Comparison of ENCODE assay signal across 8 mouse cellular contexts in genomic region chr8:71368366-71368765, GRCm38 (mm10). TPM values are rescaled to one million over a fixed set of nuclear protein-coding genes. Genes with fewer than 3 reads are reported as not detected.
DNase-seq lines count a peak whose midpoint lies in the region; ATAC-seq and TF ChIP-seq lines count a peak whose summit lies in the region.
"Had no signal": no experiment of that assay in that cellular context is flagged by ENCODE, and none has a peak within 500 bp of the region (broad histone marks: within the 10 kb centered on the region; RNA-seq: fewer than 3 reads in every experiment).

No protein-coding gene starts in this region.

- no peak overlapping the region for H3K9ac ChIP-seq in hindbrain, embryonic 16.5 days (ENCODE audit: low read depth, low read length)
- no peak overlapping the region for H3K9ac ChIP-seq in liver, embryonic 14.5 days (replicated peaks)

- no peak for TF ChIP-seq CTCF in E14TG2a.4 (conservative IDR thresholded peaks at IDR 0.05; ENCODE audit: low read length)
- no peak for TF ChIP-seq CTCF in liver, embryonic 14.5 days (IDR thresholded peaks at IDR 0.05; ENCODE audit: low read depth)

- H3K27ac ChIP-seq in hindbrain, embryonic 10.5 days = no peak overlapping the region
- H3K27ac ChIP-seq in hindbrain, embryonic 16.5 days (ENCODE audit: low read depth, low read length) = no peak overlapping the region
- no peak overlapping the region; the same call in 1 of the 2 replicates for H3K27ac ChIP-seq in liver, embryonic 14.5 days

- DNase-seq in hindbrain, embryonic 10.5 days (ENCODE audit: low spot score) = no peak
- DNase-seq in MN1 (ENCODE audit: low spot score) = peak; percentile 72
- no peak for DNase-seq in liver, embryonic 14.5 days (ENCODE audit: low read depth in 3 of 3, low spot score in 3 of 3)
- DNase-seq in urinary bladder, postnatal 14 days (ENCODE audit: low spot score) = no peak
- DNase-seq in frontal cortex, postnatal 36 days (ENCODE audit: low spot score in 2 of 2) = no peak
- DNase-seq: embryo, embryonic 11 days had no signal

- H3K4me2 ChIP-seq in hindbrain, embryonic 16.5 days (ENCODE audit: low read length) = no peak overlapping the region
- peak overlapping the region; percentile 96 for H3K4me2 ChIP-seq in liver, embryonic 14.5 days (ENCODE audit: low read depth)

- no peaks in the 10 kb centered on the region for H3K9me3 ChIP-seq in hindbrain, embryonic 10.5 days
- H3K9me3 ChIP-seq in hindbrain, embryonic 16.5 days (ENCODE audit: control insufficient read depth, low read length) = no peaks in the 10 kb centered on the region
- no peaks in the 10 kb centered on the region for H3K9me3 ChIP-seq in E14TG2a.4 (ENCODE audit: low read length)
- H3K9me3 ChIP-seq in liver, embryonic 14.5 days (ENCODE audit: control insufficient read depth, low read length) = no peaks in the 10 kb centered on the region

- peaks cover 36% of the 10 kb centered on the region for H3K36me3 ChIP-seq in hindbrain, embryonic 10.5 days
- peaks cover 9% of the 10 kb centered on the region for H3K36me3 ChIP-seq in hindbrain, embryonic 16.5 days (ENCODE audit: control insufficient read depth, insufficient read depth, low read length)
- H3K36me3 ChIP-seq in E14TG2a.4 (ENCODE audit: insufficient read depth, low read length) = peaks cover 36% of the 10 kb centered on the region
- peaks cover 2% of the 10 kb centered on the region for H3K36me3 ChIP-seq in liver, embryonic 14.5 days (replicated peaks; ENCODE audit: control insufficient read depth, insufficient read depth, low read depth)

- H3K27me3 ChIP-seq in hindbrain, embryonic 10.5 days (ENCODE audit: insufficient read depth, poor library complexity, severe bottlenecking) = no peaks in the 10 kb centered on the region
- H3K27me3 ChIP-seq in hindbrain, embryonic 16.5 days (replicated peaks; ENCODE audit: control insufficient read depth, insufficient read depth, low read length) = no peaks in the 10 kb centered on the region
- H3K27me3 ChIP-seq in E14TG2a.4 (ENCODE audit: insufficient read depth, low read length) = no peaks in the 10 kb centered on the region
- H3K27me3 ChIP-seq in liver, embryonic 14.5 days (ENCODE audit: control insufficient read depth, insufficient read depth, low read length) = no peaks in the 10 kb centered on the region

- H3K4me3 ChIP-seq in hindbrain, embryonic 10.5 days = peak overlapping the region; percentile 66
- H3K4me3 ChIP-seq in hindbrain, embryonic 16.5 days (ENCODE audit: low read length) = no peak overlapping the region
- H3K4me3 ChIP-seq in E14TG2a.4 (replicated peaks; ENCODE audit: low read length) = peak overlapping the region; percentile 86
- peak overlapping the region in 1 of 2 experiments; percentile 84; a peak in 1 of 4 replicates for H3K4me3 ChIP-seq in liver, embryonic 14.5 days (ENCODE audit: insufficient read depth in 1 of 2, low read depth in 2 of 2, low read length in 2 of 2)

- peaks cover 35% of the 10 kb centered on the region for H3K4me1 ChIP-seq in hindbrain, embryonic 10.5 days (replicated peaks)
- peaks cover 12% of the 10 kb centered on the region for H3K4me1 ChIP-seq in hindbrain, embryonic 16.5 days (ENCODE audit: control insufficient read depth, insufficient read depth, low read depth, low read length)
- H3K4me1 ChIP-seq in E14TG2a.4 (replicated peaks; ENCODE audit: low read depth, low read length) = peaks cover 51% of the 10 kb centered on the region
- H3K4me1 ChIP-seq in liver, embryonic 14.5 days (replicated peaks; ENCODE audit: control insufficient read depth in 2 of 2, insufficient read depth in 2 of 2, low read length in 1 of 2) = peaks cover 22 to 23% of the 10 kb centered on the region in 2 experiments

- no peak for ATAC-seq in hindbrain, embryonic 16.5 days
- no peak for ATAC-seq in liver, embryonic 14.5 days (ENCODE audit: insufficient read depth)

- TF ChIP-seq EP300 in liver, embryonic 14.5 days (IDR thresholded peaks at IDR 0.05; ENCODE audit: low read depth) = no peak

RNA-seq across cellular contexts. Expression of gene Use1, which starts 1.7 kb away (rescaled TPM):
- polyA plus RNA-seq in hindbrain, embryonic 10.5 days (2016; fragmentation: Nextera tagmentation; extraction: Ambion mirVana) = 74.4 and 84.6 TPM in 2 replicates
- polyA plus RNA-seq in hindbrain, embryonic 16.5 days (2015; fragmentation: Nextera tagmentation; extraction: Ambion mirVana) = 115 and 120 TPM in 2 replicates
- 41.9 and 57.2 TPM in 2 replicates for polyA plus RNA-seq in liver, embryonic 14.5 days (2012; rRNA removed)
- 46.5 and 48.2 TPM in 2 replicates for polyA plus RNA-seq in liver, embryonic 14.5 days (2014; fragmentation: Nextera tagmentation; extraction: Ambion mirVana)

RNA-seq across cellular contexts. Expression of gene Ocel1, which starts 2.7 kb away (rescaled TPM):
- polyA plus RNA-seq in hindbrain, embryonic 10.5 days (2016; fragmentation: Nextera tagmentation; extraction: Ambion mirVana) = 7.5 and 8.1 TPM in 2 replicates
- 5.5 and 6.3 TPM in 2 replicates for polyA plus RNA-seq in hindbrain, embryonic 16.5 days (2015; fragmentation: Nextera tagmentation; extraction: Ambion mirVana)
- 2.8 and 3.1 TPM in 2 replicates for polyA plus RNA-seq in liver, embryonic 14.5 days (2012; rRNA removed)
- polyA plus RNA-seq in liver, embryonic 14.5 days (2014; fragmentation: Nextera tagmentation; extraction: Ambion mirVana) = 1.9 and 2.8 TPM in 2 replicates

RNA-seq across cellular contexts. Expression of gene Nr2f6, which starts 13.4 kb away (rescaled TPM):
- polyA plus RNA-seq in hindbrain, embryonic 10.5 days (2016; fragmentation: Nextera tagmentation; extraction: Ambion mirVana) = 125 and 139 TPM in 2 replicates
- 20.7 and 23.6 TPM in 2 replicates for polyA plus RNA-seq in hindbrain, embryonic 16.5 days (2015; fragmentation: Nextera tagmentation; extraction: Ambion mirVana)
- 20.8 and 23.4 TPM in 2 replicates for polyA plus RNA-seq in liver, embryonic 14.5 days (2012; rRNA removed)
- 19.1 and 22.4 TPM in 2 replicates for polyA plus RNA-seq in liver, embryonic 14.5 days (2014; fragmentation: Nextera tagmentation; extraction: Ambion mirVana)

RNA-seq across cellular contexts. Expression of gene Ushbp1, which starts 27.2 kb away (rescaled TPM):
- polyA plus RNA-seq in hindbrain, embryonic 10.5 days (2016; fragmentation: Nextera tagmentation; extraction: Ambion mirVana) = 5.8 and 7.2 TPM in 2 replicates
- 7.3 and 9.5 TPM in 2 replicates for polyA plus RNA-seq in hindbrain, embryonic 16.5 days (2015; fragmentation: Nextera tagmentation; extraction: Ambion mirVana)
- polyA plus RNA-seq in liver, embryonic 14.5 days (2012; rRNA removed) = 3.1 and 3.5 TPM in 2 replicates
- polyA plus RNA-seq in liver, embryonic 14.5 days (2014; fragmentation: Nextera tagmentation; extraction: Ambion mirVana) = 1.5 and 1.9 TPM in 2 replicates

RNA-seq across cellular contexts. Expression of gene Babam1, which starts 28.3 kb away (rescaled TPM):
- 112 and 121 TPM in 2 replicates for polyA plus RNA-seq in hindbrain, embryonic 10.5 days (2016; fragmentation: Nextera tagmentation; extraction: Ambion mirVana)
- polyA plus RNA-seq in hindbrain, embryonic 16.5 days (2015; fragmentation: Nextera tagmentation; extraction: Ambion mirVana) = 97.3 and 101 TPM in 2 replicates
- 53.6 and 61.2 TPM in 2 replicates for polyA plus RNA-seq in liver, embryonic 14.5 days (2012; rRNA removed)
- 50.6 and 52.3 TPM in 2 replicates for polyA plus RNA-seq in liver, embryonic 14.5 days (2014; fragmentation: Nextera tagmentation; extraction: Ambion mirVana)
